Mouse (Mus musculus) ES-CJ7 (cell line): ENCODE measurements around the gene Slc7a4.
A peak's percentile ranks its signal among the peaks of the same experiment; 100 is the strongest.
"Not testable (repeated sequence)": the region's sequence is repeated elsewhere in the genome, so short reads cannot be mapped to it uniquely, and the experiment has no call there.

Experiments
- DNase-seq: peaks from one replicate; pipeline ENCODE4 v3.0.0; 2011; ENCODE audit warnings: low read depth, low spot score

Gene Slc7a4

DNA sequence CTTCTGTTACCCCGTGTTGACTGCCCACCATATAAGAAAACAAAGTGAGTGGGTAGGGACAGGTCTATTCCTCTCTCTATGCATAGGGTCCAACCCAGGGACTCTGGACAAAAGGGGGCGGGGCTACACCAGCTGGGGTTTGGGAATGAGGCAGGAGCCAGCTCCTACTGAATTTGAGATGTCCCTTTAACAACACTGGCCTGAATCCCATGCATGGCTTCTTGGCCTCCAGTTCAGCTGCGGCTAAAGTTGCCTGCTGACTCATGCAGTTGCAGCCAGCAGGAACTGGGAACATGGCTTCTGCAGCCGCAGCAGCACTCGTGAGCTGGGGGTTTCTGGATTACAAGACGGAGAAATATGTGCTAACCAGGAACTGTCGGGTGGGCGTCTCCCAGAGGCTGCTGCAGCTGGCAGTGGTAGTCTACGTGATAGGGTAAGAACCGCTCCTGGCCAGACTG is 21.2 kb downstream of the Slc7a4 start, which contains the start of gene P2rx6:
Gene P2rx6, plus strand, starts transcription at position 135 of the 458 bp plus-strand sequence.
- DNase-seq: peak; percentile 21

DNA sequence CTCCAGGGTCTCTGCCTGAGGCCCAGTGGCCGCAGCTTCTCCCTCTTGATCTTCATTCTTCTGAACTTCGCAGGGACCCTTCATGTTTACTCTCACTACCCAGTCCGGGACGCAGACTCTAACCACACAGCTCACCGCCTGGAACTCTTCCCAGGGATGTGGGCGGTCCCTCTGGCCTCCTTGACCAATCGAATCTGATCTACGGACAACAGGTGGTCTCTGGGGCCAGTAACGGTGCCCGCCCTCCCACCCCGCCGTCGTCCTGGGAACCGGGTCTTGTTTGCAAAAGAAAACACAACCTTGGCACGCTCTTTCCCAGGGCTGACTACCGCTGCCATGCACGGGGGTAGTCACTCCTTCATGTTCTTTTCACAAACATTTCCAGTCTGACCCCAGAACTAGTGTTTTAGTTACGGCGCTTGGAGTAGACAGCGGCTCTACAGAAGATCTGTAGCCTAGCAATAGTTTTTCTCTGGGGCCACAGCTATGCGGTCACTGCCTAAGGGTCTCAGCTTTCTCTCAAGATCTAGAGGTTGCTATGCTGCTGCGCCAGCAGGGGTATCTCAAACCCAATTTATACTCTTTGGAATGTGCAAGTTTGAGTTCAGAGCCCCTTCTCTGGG is 21.8 kb downstream of the Slc7a4 start, which contains the start of gene Lrrc74b:
Gene Lrrc74b, minus strand, starts transcription at position 120 of the 623 bp plus-strand sequence.
- peak; percentile 80 for DNase-seq

DNA sequence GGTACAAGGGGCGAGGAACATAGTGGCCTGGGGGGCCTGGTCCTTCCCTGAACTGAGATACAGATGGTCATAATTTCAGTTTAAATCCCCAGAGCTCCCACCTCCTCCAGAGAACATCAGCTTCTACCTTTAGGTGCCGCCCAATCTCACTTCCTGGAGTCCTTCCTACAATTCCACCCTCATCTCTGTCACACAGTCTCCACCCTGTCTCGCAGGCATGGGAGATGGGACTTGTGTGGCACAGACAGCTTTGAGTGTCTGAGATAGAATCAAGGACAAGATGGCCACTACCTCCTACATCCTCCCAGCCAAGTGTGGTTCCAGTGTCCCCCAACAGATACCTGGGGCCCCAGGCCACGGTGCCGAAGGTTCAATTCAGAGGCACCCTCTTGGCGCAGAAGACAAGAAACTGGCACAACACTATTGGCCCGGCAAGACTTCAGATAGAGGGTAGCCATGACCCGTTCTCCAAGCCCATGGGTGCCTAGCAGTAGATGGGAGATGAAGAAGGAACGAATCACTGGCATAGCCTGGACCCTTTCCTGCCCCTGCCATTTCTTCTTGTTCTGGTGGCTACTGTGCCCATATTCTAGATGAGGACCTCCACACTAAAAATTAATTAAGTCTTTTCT is 23.5 kb downstream of the Slc7a4 start:
- DNase-seq: no peak

- DNase-seq: peak; percentile 58
Observed at GRCm38 (mm10) chr16:17558811-17559210, 24.2 kb downstream of the Slc7a4 start.

DNA sequence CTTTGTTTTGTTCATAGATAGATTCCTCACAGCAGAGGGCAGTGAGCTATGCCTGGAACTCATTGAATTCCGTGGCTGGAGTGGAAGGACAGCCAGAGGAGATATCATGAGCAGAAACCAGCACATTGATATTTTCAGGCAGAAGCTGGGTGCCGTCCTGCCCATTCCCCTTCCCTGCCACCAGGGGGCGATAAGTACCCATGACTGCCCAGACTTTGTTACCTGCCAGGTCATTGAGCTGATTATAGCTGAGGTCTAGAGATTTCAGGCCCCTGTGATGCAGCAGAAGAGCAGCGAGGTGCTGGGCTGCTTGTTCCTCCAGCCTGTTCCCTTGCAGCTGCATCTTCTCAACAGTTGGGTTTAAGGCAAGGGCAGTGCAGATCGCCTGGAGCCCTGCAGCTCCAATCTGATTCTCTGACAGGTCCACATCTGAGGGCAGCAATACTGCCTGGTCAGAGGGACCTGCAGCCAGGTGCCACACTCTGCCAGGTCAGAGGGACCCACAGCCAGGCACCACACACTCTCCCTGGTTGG is 25.0 kb downstream of the Slc7a4 start:
- peak; percentile 74 for DNase-seq

DNA sequence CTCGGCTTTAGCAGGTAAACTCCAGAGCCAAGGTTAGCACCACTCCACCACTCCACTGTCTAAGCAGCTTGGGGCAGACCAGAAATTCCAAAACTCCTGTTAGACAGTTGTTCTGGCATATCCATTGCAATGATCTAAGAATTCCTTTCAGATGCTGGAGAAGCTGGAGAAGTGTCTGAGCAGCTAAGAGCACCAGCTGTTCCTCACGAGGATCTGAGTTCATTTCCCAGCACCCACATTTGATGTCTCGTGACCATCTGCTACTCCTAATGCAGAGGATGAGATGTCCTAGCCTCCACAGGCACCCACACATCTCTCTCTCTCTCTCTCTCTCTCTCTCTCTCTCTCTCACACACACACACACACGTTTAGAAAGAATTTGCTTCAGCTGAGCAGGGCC is 26.1 kb downstream of the Slc7a4 start:
- DNase-seq: no peak

DNA sequence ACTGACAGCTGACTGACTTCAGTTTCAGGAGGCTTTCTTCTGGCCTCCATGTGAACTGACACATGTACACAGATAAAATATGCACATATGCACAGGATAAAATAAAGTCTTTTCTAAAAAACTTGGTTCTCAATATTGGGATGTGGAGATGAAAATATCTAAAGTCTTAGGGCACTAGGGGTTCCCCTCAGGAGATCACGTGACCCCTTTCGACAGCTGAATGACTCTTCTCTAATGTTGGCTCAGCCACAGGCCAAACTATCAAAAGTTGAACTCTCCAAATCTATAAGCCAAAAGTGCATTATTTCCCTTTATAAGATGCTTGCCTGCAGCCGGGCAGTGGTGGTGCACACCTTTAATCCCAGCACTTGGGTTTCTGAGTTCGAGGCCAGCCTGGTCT is 26.8 kb downstream of the Slc7a4 start:
- no peak for DNase-seq

DNA sequence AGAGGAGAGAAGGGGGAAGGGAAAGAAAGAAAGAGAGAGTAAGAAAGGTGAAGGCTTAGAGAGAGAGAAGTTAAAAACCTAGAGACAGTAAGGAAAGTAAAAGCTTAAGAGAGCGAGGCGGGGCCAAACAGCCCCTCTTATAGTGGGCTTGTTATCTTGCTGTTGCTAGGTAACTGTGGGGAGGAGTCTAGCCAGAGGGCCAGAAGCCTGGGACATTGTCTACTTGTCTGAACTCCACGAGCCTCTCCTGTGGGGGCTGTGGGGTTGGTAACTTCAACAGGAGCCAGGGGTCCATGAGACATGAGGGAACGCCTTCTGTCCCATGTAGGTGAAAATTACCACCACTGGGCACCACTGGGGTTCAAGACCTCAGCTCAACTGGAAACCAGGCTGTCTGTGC is 28.3 kb downstream of the Slc7a4 start:
- not testable (repeated sequence) for DNase-seq

DNA sequence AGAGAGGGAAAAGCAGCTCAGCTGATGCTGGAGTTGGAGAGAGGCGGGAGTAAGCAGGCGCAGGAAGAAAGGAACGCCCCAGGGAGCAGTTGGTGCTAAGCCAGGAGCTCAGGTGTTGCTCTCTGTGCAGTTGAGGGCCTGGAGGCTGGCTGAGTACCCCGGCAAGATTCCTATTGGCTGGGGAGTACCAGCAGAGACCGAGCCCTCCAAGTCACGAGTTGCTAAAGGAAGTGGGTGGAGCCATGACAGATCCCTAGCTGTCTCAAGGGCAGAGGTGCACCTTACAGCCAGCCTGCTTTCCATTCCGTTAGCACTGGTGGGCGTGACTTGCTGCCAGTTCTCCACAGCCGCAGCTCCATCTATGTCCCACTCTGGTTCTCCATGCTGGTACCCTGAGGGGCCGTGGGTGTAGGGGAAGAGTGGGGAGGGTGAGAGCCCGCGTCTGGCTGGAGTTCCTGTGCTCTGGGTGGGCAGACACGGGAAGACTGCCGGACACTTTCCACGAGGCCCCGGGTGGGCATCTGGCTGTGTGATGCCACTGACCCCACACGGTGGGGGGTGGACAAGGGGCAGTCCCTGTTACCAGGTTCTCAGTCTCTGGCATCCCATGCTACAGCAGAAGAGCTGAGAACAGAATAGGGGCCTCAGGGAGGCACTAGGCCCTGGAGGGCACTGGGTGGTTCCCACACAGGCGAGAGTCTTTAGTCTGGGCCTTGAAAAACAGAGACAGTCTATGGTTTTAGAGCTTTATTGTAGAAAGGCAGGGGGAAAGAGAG is 28.9 kb downstream of the Slc7a4 start:
- peak; percentile 98 for DNase-seq

DNA sequence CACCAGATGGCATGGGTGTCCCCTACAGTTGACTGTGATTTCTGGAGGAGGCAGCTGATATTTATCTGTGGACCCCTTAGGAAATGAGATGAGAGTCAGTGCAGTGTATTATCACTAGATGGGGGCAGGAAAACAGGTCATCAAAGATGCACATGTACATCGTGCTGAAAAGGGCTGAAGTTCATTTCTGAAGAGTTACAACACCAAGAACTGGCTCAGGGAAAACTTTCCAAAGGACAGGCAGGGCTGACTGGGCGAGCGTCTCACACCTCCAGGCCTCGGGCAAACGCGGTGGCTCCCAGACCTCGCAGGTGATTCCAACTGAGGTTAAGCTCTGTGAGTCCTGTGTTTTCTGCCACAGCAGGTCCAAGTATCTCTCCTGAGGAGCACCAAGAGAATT is 30.2 kb downstream of the Slc7a4 start:
- no peak for DNase-seq

- DNase-seq: no peak
Observed at GRCm38 (mm10) chr16:17542632-17543031, 40.4 kb downstream of the Slc7a4 start.

DNA sequence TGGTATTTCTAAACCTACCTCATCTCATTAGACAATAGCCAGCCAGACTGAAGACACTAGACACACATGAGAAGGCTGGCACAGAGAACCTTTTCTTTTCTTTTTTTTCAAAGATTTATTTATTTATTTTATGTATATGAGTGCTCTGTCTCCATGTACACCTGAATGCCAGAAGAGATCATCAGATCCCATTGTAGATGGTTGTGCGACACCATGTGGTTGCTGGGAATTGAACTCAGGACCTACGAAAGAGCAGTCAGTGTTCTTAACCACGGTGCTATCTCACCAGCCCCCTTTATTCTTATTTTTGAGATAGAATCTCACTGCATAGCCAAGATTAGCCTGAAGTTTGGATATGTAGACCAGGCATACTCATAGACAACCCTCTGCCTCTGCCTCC is 46.4 kb downstream of the Slc7a4 start:
- no peak for DNase-seq

GRCm38 (mm10) chr16:17532676-17533329 is 50.2 kb downstream of the Slc7a4 start:
- no peak for DNase-seq

GRCm38 (mm10) chr16:17532271-17532670 is 50.7 kb downstream of the Slc7a4 start:
- DNase-seq: peak; percentile 78

- peak; percentile 97 for DNase-seq
Observed at GRCm38 (mm10) chr16:17530640-17531288, 52.2 kb downstream of the Slc7a4 start, which contains the start of gene Thap7. TSS of gene Thap7 (minus strand) at chr16:17531136.

DNA sequence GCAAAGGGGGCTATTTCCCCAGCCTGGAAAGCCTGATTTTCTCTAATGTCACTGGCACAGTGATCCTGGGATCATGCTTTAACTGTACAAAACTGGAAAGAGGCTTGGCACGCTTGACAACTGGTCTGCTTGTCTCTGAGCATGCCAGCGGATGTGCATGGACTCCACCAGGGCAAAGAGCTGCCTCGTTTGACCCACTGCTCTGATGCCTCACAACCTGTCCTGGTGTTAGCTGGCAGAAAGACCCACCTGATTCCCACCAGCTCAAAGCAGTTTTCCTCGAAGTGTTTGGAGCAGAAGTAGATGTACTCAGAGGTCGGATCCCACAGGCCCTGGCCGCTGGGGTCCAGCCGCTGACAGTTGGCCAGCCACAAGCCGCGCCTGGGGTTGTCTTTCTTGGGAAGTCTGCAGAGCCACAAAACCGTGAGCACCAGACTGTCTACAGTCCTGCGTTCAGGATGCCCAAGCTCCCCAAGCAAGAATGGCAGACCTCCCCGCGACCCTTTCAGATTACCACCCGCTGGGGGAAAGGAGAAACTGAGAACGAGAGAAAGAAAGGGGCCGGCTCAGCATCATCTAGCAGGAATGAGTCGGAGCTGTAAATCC is 52.9 kb downstream of the Slc7a4 start:
- no peak for DNase-seq

- DNase-seq: no peak
Observed at GRCm38 (mm10) chr16:17528276-17528675, 54.7 kb downstream of the Slc7a4 start.

DNA sequence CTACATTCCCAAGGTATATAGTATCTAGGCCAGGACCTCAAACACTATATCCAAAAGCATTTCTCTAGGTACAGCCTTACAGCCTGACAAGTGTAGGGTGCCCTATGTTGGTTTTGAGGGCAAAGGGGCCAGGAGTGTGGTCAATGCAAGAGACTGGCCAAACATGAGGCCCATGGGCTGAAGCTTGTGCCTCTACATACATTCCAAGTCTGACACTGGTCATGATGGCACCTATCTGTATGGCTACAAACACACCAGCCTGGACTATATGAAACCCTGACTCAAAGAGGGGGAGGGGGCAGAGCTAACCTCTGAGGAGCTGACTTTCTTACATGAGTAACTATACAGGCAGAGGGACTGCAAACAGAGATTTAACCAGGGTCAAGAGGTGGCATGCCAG is 55.4 kb downstream of the Slc7a4 start:
- DNase-seq: no peak

DNA sequence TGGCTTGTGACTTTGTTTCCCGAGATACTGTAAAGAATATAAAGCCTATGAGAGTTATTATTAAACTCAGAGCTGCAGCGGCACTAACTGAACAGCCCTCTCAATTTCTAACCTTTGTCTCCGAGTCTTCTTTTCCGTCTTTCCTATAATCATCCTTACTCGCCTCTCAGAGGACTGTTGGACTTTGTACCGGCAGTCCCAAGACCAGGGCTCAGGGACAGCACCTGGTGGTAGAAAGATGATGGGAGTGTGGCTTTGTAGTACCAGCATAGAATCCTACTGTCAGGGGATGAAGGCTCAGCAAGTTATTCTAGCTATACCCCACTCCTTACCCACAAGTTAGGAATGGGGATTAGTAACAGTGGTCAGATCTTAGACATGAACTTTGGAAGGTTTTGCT is 56.8 kb downstream of the Slc7a4 start:
- no peak for DNase-seq

GRCm38 (mm10) chr16:17525524-17525923 is 57.5 kb downstream of the Slc7a4 start:
- no peak for DNase-seq

- no peak for DNase-seq
Observed at GRCm38 (mm10) chr16:17524156-17524555, 58.9 kb downstream of the Slc7a4 start.
